Mouse (Mus musculus) forebrain, embryonic 15.5 days (tissue): Measurements from ENCODE around the gene Foxk1. TPM values are rescaled to one million over a fixed set of nuclear protein-coding genes. Genes with fewer than 3 reads are reported as not detected.

Experiments
- ATAC-seq: fragments of 200-750 bp; cut with Nextera tagmentation; replicated peaks from 2 replicates; pipeline ENCODE4 v1.8.0; 2017; ENCODE audit warnings: mild to moderate bottlenecking, moderate TSS enrichment, moderate library complexity
- H3K27ac ChIP-seq: fragments of 300-500 bp; sonication (generic); replicated peaks from 2 replicates; pipeline ENCODE4 v1.5.1; 2015; ENCODE audit warnings: mild to moderate bottlenecking, inconsistent platforms
- H3K27me3 ChIP-seq: fragments of 300-500 bp; sonication (generic); 2 replicates; pipeline ENCODE4 v1.6.1; 2015; ENCODE audit warnings: inconsistent platforms
- H3K36me3 ChIP-seq: fragments of 300-500 bp; sonication (generic); 2 replicates; pipeline ENCODE4 v1.6.1; 2015; ENCODE audit warnings: mild to moderate bottlenecking, inconsistent platforms
- H3K4me1 ChIP-seq: fragments of 300-500 bp; sonication (generic); 2 replicates; pipeline ENCODE4 v1.6.1; 2015; ENCODE audit warnings: inconsistent platforms
- H3K4me2 ChIP-seq: fragments of 300-500 bp; sonication (generic); replicated peaks from 2 replicates; pipeline ENCODE4 v1.6.1; 2015; ENCODE audit warnings: mild to moderate bottlenecking, inconsistent platforms
- H3K4me3 ChIP-seq: fragments of 300-500 bp; sonication (generic); 2 replicates; pipeline ENCODE4 v1.5.1; 2015; ENCODE audit warnings: mild to moderate bottlenecking, inconsistent platforms
- H3K9ac ChIP-seq: fragments of 300-500 bp; sonication (generic); replicated peaks from 2 replicates; pipeline ENCODE4 v1.6.1; 2015; ENCODE audit warnings: mild to moderate bottlenecking, inconsistent platforms
- H3K9me3 ChIP-seq: fragments of 300-500 bp; sonication (generic); 2 replicates; pipeline ENCODE4 v1.6.1; 2016; ENCODE audit warnings: inconsistent platforms
- WGBS: fragments of 180-500 bp; shearing (Covaris S2); methylation state at CpG from one replicate; pipeline ENCODE4 v1.1.7; 2015; ENCODE audit warnings: mixed read lengths; 5-methylcytosine and 5-hydroxymethylcytosine counted together
- polyA plus RNA-seq: library from polyadenylated mRNA; unstranded; fragments of >200 nt; fragmentation: Nextera tagmentation; extraction: Ambion mirVana; gene quantifications from 2 replicates; pipeline ENCODE4 v1.2.1, GENCODE M21; 2015

Gene Foxk1
- polyA plus RNA-seq, 1 experiment from 2014 or later, result 3.9 TPM

DNA sequence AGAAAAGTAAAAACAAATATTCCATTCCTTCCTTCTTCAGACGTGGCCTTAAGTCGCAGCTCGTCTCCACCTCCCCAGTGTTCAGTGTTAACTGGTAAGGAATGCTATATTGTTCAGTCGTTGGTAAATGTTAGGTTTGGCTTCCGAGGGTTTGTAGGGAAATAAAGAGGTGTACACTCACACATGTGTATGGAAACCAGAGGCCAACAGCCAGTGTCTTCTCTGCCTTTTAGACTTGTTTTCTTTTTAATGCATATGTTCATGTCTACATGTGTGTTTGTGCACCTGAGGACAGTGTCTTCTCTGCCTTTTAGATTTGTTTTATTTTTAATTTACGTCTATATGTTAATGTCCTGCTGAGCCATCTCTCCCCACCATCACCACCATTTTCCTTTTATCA, 29.1 kb upstream of the Foxk1 start:
- peak overlapping the region; percentile 86 for H3K27ac ChIP-seq
- no peak overlapping the region for H3K4me2 ChIP-seq
- peaks cover 28% of the 10 kb centered on the region for H3K4me1 ChIP-seq
- H3K9ac ChIP-seq, result 0 out of 2 replicates have a peak overlapping the region, but pooled peaks have one; percentile 32
- no peaks in the 10 kb centered on the region for H3K9me3 ChIP-seq
- H3K36me3 ChIP-seq, result no peaks in the 10 kb centered on the region
- no peak for ATAC-seq
- WGBS, result 6% methylated on average over 6 of the region's 6 CpGs
- H3K4me3 ChIP-seq, result no peak overlapping the region
- no peaks in the 10 kb centered on the region for H3K27me3 ChIP-seq

DNA sequence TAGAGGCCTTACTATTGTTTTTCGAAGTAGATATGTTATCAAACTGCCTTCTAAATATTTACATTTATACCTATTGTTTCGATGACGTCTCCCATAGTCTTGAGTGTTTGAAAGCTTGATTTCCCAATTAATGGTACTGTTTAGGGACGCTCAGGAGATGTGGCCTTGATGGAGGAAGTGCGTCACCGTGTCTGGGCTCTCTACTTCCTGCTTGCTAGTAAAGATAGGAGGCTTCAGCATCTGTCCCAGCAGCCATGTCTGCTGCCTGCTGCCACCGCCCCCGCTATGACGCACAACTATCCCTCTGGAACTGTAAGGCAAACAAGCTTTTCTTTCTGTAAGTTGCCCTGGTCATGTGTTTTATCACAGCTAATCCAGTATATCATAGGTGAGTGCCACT, 27.0 kb upstream of the Foxk1 start:
- H3K4me2 ChIP-seq, result no peak overlapping the region
- no peak overlapping the region for H3K27ac ChIP-seq
- 92% methylated on average over 9 of the region's 9 CpGs for WGBS
- H3K9me3 ChIP-seq, result no peaks in the 10 kb centered on the region
- peaks cover 15% of the 10 kb centered on the region for H3K4me1 ChIP-seq
- no peak overlapping the region for H3K4me3 ChIP-seq
- H3K27me3 ChIP-seq, result no peaks in the 10 kb centered on the region
- ATAC-seq, result no peak
- no peak overlapping the region for H3K9ac ChIP-seq
- no peaks in the 10 kb centered on the region for H3K36me3 ChIP-seq

DNA sequence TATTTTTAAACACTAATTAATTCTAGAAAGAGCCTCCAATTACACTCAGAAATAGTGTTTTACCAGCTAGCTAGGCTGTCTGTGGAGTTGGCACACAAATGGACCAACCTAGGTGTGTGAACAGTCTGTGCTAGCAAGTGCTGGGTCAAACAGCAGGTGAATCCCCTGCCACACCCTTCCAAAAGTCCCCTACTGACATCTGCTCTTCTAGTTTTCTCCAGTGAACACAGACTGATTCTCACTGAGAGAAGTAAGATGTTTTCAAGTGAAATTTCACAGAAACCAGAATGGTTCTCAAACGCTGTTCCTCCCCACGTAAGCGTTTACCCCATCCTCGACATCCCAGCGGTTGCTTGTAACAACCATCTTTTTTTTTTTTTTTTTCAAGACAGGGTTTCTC, 25.7 kb upstream of the Foxk1 start:
- 98% methylated on average over 5 of the region's 5 CpGs for WGBS
- H3K4me2 ChIP-seq, result no peak overlapping the region
- no peak for ATAC-seq
- no peaks in the 10 kb centered on the region for H3K9me3 ChIP-seq
- peaks cover 19% of the 10 kb centered on the region for H3K4me1 ChIP-seq
- no peaks in the 10 kb centered on the region for H3K27me3 ChIP-seq
- no peaks in the 10 kb centered on the region for H3K36me3 ChIP-seq
- no peak overlapping the region for H3K9ac ChIP-seq
- no peak overlapping the region for H3K4me3 ChIP-seq
- no peak overlapping the region for H3K27ac ChIP-seq

DNA sequence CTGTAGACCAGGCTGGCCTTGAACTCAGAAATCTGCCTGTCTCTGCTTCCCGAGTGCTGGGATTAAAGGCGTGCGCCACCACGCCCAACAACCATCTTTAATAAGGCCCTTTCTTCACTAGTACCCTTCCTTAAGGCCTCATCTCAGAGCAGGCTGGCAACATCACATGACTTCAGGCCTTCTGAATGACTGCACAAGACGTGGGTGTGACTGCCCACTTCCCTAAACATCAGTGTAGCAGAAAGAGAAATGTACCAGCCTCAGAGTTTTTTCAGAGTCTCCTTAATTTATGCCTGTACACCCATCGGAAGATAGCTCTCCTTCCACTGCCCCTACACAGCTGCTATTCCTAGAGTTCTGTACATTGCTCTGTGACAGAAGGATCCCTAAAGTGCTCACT, 25.2 kb upstream of the Foxk1 start:
- Histone ChIP-seq H3K4me2 (no peak overlapping the region), H3K4me3 (no peak overlapping the region), H3K9ac (no peak overlapping the region), H3K4me1 (peaks cover 18% of the 10 kb centered on the region), H3K27ac (no peak overlapping the region), H3K27me3 (no peaks in the 10 kb centered on the region), H3K36me3 (no peaks in the 10 kb centered on the region), H3K9me3 (no peaks in the 10 kb centered on the region)
- WGBS, result 87% methylated on average over 6 of the region's 6 CpGs
- no peak for ATAC-seq

DNA sequence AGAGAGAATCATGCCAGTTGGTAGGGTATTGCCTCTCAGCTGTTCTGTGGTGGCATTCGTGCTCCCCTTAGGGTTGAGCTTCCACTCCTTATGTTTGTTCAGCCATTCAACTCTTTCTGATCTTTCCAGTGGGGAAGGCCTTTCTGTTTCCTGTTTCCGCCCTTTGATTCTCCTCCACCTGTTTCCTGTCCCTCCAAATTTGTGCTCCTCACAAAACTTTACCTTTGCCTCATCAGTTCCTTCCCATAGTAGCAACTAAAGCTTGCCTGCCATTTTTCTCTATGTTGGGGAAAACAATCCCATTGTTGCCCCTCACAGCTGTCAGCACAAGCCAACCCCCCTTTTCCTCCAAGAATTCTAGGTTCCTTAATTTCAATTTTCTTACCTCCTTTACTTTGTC, 23.2 kb upstream of the Foxk1 start:
- no peak overlapping the region for H3K9ac ChIP-seq
- 0 out of 2 replicates have a peak, but pooled peaks cover 4% of the 10 kb centered on the region for H3K4me1 ChIP-seq
- H3K4me3 ChIP-seq, result no peak overlapping the region
- H3K9me3 ChIP-seq, result no peaks in the 10 kb centered on the region
- no peak overlapping the region for H3K27ac ChIP-seq
- no peak for ATAC-seq
- no peak overlapping the region for H3K4me2 ChIP-seq
- H3K36me3 ChIP-seq, result no peaks in the 10 kb centered on the region
- WGBS, result 83% methylated on average over 2 of the region's 2 CpGs
- no peaks in the 10 kb centered on the region for H3K27me3 ChIP-seq

DNA sequence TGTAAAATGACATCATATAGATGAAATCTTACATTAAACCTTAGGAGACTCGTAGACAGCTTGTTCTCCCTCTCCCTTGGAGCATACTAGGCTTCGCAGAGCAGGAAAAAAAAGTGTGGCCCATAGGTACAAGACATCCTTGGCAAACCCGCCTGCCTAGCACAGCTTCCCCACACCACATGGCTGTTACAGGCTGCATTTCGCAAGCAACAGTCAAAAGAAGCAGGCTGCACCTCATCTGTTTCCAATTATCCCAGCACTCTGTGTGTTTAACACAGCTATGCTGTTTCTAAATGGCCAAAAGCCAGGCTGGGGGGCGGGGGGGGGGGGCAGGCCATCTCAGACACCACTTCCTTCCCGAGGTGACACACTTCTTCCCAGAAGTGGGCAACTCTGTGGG, 20.8 kb upstream of the Foxk1 start:
- ATAC-seq, result no peak
- 41% methylated on average over 6 of the region's 6 CpGs for WGBS
- no peak overlapping the region for H3K9ac ChIP-seq

DNA sequence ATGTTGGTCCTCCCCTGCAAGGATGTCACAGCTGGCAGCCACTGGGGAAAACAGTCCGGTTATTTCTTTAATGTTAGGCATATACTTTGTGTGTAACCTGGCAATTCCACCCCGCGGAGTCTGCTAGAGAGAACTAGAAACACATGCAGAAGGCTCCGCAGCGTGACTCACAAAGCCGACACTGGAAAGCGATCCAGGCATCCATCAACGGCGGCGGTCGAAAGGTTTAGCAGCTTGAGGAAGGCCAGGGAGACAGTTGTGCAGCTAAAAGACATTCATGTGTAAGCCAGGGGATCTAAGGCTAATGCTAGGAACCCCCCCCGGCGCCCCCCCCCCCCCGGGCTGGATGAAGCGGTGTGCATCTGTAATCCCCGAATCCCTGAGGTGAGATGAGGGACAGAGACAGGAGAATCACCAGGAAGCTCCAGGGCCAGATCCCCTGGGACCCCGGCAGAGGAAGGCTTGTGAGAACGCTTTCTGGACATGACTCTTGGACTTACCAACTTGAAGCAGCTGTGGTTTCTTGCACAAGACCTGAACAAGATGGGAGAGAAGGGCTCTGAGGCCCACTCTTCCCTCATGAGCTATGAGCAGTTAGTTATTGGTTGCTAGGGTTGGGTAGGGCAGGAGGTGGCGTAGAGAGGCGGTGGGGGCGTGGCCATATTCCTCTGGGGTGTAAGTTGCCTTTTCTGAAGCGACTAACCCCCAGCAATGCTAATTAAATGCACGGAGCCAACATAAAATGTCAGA, 16.2 kb upstream of the Foxk1 start:
- Histone ChIP-seq H3K27me3 (no peaks in the 10 kb centered on the region), H3K9me3 (no peaks in the 10 kb centered on the region), H3K36me3 (no peaks in the 10 kb centered on the region), H3K27ac (peak overlapping the region; percentile 52), H3K4me3 (no peak overlapping the region), H3K4me2 (peak overlapping the region; percentile 19; the same call in 1 of the 2 replicates), H3K4me1 (peaks cover 29% of the 10 kb centered on the region), H3K9ac (no peak overlapping the region)
- 15% methylated on average over 23 of the region's 23 CpGs for WGBS
- ATAC-seq, result no peak

More for the DNA sequence above, 20.8 kb upstream of the Foxk1 start:
- H3K4me2 ChIP-seq, result no peak overlapping the region
- peaks cover 17% of the 10 kb centered on the region for H3K4me1 ChIP-seq
- no peaks in the 10 kb centered on the region for H3K9me3 ChIP-seq
- H3K4me3 ChIP-seq, result no peak overlapping the region
- H3K36me3 ChIP-seq, result no peaks in the 10 kb centered on the region
- no peaks in the 10 kb centered on the region for H3K27me3 ChIP-seq
- H3K27ac ChIP-seq, result 0 out of 2 replicates have a peak overlapping the region, but pooled peaks have one; percentile 17

DNA sequence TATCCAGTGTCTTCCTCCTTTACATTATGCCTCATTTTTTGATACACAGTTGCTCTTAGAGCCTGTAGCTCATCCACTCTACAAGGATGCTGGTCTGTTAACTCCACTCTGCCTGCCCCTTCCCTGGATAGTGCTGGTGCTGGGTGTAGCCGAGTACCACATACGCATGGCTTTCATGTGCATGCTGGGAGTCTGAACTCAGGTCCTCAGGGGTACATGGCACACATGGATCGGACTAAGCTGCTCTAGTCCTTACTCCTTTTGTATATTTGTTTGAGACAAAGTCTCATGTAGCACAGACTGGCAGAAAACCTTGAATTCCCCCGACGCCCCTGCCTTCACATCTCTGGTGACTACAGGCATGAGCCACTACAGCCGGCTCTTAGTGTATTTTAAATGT, 15.0 kb upstream of the Foxk1 start:
- Histone ChIP-seq H3K27ac (peak overlapping the region; percentile 54), H3K36me3 (no peaks in the 10 kb centered on the region), H3K9ac (no peak overlapping the region), H3K9me3 (no peaks in the 10 kb centered on the region), H3K27me3 (no peaks in the 10 kb centered on the region), H3K4me1 (peaks cover 25% of the 10 kb centered on the region), H3K4me2 (no peak overlapping the region), H3K4me3 (no peak overlapping the region)
- no peak for ATAC-seq
- WGBS, result 36% methylated on average over 6 of the region's 6 CpGs

DNA sequence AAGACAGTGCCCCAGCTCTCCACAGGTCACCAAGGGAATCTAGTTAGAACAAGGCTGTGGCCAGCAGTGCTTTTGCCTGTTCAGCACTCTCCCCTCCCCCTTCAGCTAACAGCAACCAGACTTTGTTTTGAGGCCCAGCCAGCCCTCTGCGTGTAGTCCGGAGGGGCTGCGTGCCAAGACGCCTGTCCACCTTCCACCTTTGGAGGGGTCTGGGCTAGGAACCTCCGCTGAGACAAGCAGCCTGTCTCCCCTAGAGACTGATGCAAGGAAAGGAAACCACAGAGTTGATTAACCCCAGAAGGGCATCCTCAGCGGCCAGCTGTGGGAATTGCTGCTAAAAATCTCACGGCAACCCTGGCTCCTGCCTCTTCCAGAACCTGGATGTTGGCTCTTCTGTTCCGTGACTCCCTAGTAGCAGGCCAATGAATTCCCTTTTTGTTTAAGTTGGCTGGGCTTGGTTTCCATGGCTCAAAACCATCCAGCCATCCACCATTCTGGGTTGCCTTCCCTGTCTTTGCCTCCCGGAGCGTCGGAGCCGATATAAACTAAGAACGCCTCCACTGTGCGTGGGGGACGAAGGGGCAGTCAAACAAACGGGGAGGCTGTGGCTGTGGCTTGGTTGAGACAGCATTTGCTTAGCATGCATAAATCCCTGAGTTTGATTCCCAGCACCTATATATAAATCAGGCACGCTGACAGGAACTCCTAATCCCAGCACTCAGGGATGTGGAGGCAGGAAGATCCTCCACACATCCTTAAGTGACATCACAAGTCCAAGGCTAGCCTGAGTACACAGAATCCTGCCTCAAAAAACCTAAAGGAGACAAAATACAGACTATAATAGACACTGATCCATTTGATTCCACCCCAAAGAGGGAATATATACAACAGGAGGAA, 14.3 kb upstream of the Foxk1 start:
- Histone ChIP-seq H3K9ac (no peak overlapping the region), H3K27ac (peak overlapping the region; percentile 54), H3K4me2 (no peak overlapping the region), H3K27me3 (no peaks in the 10 kb centered on the region), H3K36me3 (no peaks in the 10 kb centered on the region), H3K4me1 (peaks cover 25% of the 10 kb centered on the region), H3K4me3 (no peak overlapping the region), H3K9me3 (no peaks in the 10 kb centered on the region)
- peak; percentile 43; the same call in 1 of the 2 replicates for ATAC-seq
- 31% methylated on average over 17 of the region's 17 CpGs for whole genome bisulfite sequencing

DNA sequence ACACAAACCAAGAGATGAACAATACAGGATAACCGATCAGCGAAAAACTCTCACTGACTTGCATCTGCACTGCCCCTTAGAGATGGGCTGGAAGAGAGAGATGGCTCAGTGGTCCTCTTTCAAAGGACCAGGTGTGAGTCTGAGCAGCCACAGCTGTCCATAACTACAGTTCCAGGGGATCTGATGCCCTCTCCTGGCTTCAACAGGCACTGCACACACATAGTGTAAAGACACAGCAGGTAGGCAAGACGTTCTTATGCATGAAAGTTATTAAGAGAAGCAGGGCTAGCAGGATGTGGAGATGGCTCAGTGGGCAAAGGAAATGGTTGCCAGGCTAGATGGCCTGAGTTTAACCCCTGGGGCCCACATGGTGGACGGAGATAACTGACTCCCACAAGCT, 13.6 kb upstream of the Foxk1 start:
- H3K9ac ChIP-seq, result no peak overlapping the region
- H3K36me3 ChIP-seq, result no peaks in the 10 kb centered on the region
- H3K9me3 ChIP-seq, result no peaks in the 10 kb centered on the region
- peak overlapping the region; percentile 54; the same call in 1 of the 2 replicates for H3K27ac ChIP-seq
- ATAC-seq, result no peak
- 73% methylated on average over 4 of the region's 4 CpGs for WGBS
- peaks cover 25% of the 10 kb centered on the region for H3K4me1 ChIP-seq
- H3K4me3 ChIP-seq, result no peak overlapping the region
- H3K4me2 ChIP-seq, result no peak overlapping the region
- H3K27me3 ChIP-seq, result no peaks in the 10 kb centered on the region

DNA sequence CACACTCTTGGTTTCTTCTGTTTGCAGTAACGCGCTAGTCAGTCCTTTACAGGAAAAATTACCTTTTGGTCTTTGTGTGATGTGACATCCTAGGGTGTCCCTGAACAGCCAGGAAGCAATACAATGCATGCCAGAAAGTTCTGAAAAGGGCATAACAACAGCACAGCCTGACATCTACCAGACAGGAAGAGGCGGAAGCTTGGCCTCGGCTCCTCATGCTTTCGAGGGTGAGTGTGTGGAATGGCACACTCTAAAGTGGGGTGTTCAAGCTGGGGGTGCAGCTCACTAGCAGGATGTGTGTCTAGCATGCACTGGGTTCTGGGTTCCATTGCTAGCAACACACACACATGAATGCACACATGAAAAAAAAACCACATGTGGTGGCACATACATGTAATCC, 9.6 kb upstream of the Foxk1 start:
- Histone ChIP-seq H3K27me3 (no peaks in the 10 kb centered on the region), H3K27ac (0 out of 2 replicates have a peak overlapping the region, but pooled peaks have one; percentile 1), H3K4me1 (peaks cover 5% of the 10 kb centered on the region), H3K4me2 (no peak overlapping the region), H3K9ac (no peak overlapping the region), H3K36me3 (no peaks in the 10 kb centered on the region), H3K4me3 (no peak overlapping the region), H3K9me3 (no peaks in the 10 kb centered on the region)
- 47% methylated on average over 5 of the region's 5 CpGs for WGBS
- no peak for ATAC-seq

DNA sequence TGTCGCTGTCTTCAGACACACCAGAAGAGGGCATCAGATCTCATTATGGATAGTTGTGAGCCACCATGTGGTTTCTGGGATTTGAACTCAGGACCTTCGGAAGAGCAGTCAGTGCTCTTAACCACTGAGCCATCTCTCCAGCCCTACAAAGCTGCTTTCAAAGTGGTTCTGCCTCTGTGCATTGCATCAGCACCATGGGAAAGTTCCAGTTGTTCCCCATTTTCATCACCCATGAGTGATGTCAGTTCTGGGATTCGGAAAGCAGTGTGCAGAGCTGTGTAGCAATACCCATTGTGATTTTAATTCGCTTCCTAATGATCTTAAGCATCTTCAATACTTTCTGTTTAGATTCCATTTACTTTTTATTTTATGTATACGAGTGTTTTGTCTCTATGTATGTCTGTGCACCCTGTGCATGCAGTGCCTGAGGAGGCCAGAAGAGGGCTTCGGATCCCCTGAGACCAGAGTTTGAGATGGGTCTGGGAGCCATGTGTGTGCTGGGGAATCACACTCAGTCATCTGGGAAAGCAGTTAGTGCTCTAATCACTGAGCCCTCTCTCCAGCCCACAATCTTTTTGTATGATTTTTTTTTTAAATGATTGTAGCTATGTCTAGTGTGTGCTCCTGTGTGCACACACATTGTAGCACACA, 6.6 kb upstream of the Foxk1 start:
- Histone ChIP-seq H3K4me2 (no peak overlapping the region), H3K27me3 (no peaks in the 10 kb centered on the region), H3K9ac (no peak overlapping the region), H3K4me1 (no peaks in the 10 kb centered on the region), H3K9me3 (no peaks in the 10 kb centered on the region), H3K4me3 (no peak overlapping the region), H3K27ac (no peak overlapping the region), H3K36me3 (no peaks in the 10 kb centered on the region)
- whole genome bisulfite sequencing, result 93% methylated on average over 6 of the region's 6 CpGs
- ATAC-seq, result no peak
